Mouse (Mus musculus) layer of hippocampus, postnatal 25 days (tissue): ENCODE measurements around the gene Ugt1a6a. TPM values are rescaled to one million over a fixed set of nuclear protein-coding genes. Genes with fewer than 3 reads are reported as not detected.
"Not testable (repeated sequence)": the region's sequence is repeated elsewhere in the genome, so short reads cannot be mapped to it uniquely, and the experiment has no call there.

Experiments used
- DNase-seq, 2 experiments: peaks; one replicate each; pipeline ENCODE4 v3.0.0; 2022; ENCODE audit warnings: mixed read lengths in 2 of 2, low spot score in 1 of 2; ENCODE audit errors: extremely low spot score in 1 of 2
- total RNA-seq, 2 experiments: library from RNA; stranded (reverse); gene quantifications; 2 replicates each; pipeline ENCODE4 v1.2.3; 2021

The Ugt1a6a gene
- 1 to 10 TPM in 1 of 2 experiments, under 1 TPM in 1; 0.57 to 1.5 TPM for total RNA-seq

- not testable (repeated sequence) for DNase-seq
Measured at GRCm38 (mm10) chr1:88134457-88135011, at the start of gene Ugt1a6a. TSS of gene Ugt1a6a (plus strand) at chr1:88134809.

GRCm38 (mm10) chr1:88086125-88086524 lies 48.5 kb upstream of the Ugt1a6a start:
- no peak for DNase-seq

- no peak for DNase-seq
Measured at GRCm38 (mm10) chr1:88087513-88087912, 47.1 kb upstream of the Ugt1a6a start, which contains the start of gene Ugt1a8. TSS of gene Ugt1a8 (plus strand) at chr1:88087813.

- DNase-seq, result no peak
Measured at GRCm38 (mm10) chr1:88092341-88092740, 42.3 kb upstream of the Ugt1a6a start.

GRCm38 (mm10) chr1:88094270-88094676 lies 40.3 kb upstream of the Ugt1a6a start:
- DNase-seq, result not testable (repeated sequence)

- no peak for DNase-seq
Measured at GRCm38 (mm10) chr1:88094941-88095492, 39.6 kb upstream of the Ugt1a6a start, which contains the start of gene Ugt1a7c. TSS of gene Ugt1a7c (plus strand) at chr1:88095062.

- DNase-seq, result not testable (repeated sequence)
Measured at GRCm38 (mm10) chr1:88098546-88098945, 36.1 kb upstream of the Ugt1a6a start.

GRCm38 (mm10) chr1:88099691-88100090 lies 34.9 kb upstream of the Ugt1a6a start:
- not testable (repeated sequence) for DNase-seq

- DNase-seq, result not testable (repeated sequence)
Measured at GRCm38 (mm10) chr1:88103019-88103418, 31.6 kb upstream of the Ugt1a6a start, which contains the start of gene Ugt1a6b. TSS of gene Ugt1a6b (plus strand) at chr1:88103252.

- not testable (repeated sequence) for DNase-seq
Measured at GRCm38 (mm10) chr1:88103697-88104468, 30.7 kb upstream of the Ugt1a6a start.

- DNase-seq, result no peak
Measured at GRCm38 (mm10) chr1:88104667-88105430, 29.8 kb upstream of the Ugt1a6a start.

- no peak for DNase-seq
Measured at GRCm38 (mm10) chr1:88105656-88106055, 29.0 kb upstream of the Ugt1a6a start.

GRCm38 (mm10) chr1:88109027-88109557 lies 25.5 kb upstream of the Ugt1a6a start:
- not testable (repeated sequence) for DNase-seq

GRCm38 (mm10) chr1:88109604-88110003 lies 25.0 kb upstream of the Ugt1a6a start:
- not testable (repeated sequence) for DNase-seq

GRCm38 (mm10) chr1:88112769-88113168 lies 21.8 kb upstream of the Ugt1a6a start:
- not testable (repeated sequence) for DNase-seq

- not testable (repeated sequence) for DNase-seq
Measured at GRCm38 (mm10) chr1:88120550-88120949, 14.1 kb upstream of the Ugt1a6a start.

- not testable (repeated sequence) for DNase-seq
Measured at GRCm38 (mm10) chr1:88121521-88121920, 13.1 kb upstream of the Ugt1a6a start.

GRCm38 (mm10) chr1:88125827-88126360 lies 8.7 kb upstream of the Ugt1a6a start:
- not testable (repeated sequence) for DNase-seq

- DNase-seq, result not testable (repeated sequence)
Measured at GRCm38 (mm10) chr1:88129091-88129490, 5.5 kb upstream of the Ugt1a6a start.

- not testable (repeated sequence) for DNase-seq
Measured at GRCm38 (mm10) chr1:88130223-88130622, 4.4 kb upstream of the Ugt1a6a start.
